Mouse (Mus musculus): ENCODE results near the gene Proz.

Proz gene

DNA sequence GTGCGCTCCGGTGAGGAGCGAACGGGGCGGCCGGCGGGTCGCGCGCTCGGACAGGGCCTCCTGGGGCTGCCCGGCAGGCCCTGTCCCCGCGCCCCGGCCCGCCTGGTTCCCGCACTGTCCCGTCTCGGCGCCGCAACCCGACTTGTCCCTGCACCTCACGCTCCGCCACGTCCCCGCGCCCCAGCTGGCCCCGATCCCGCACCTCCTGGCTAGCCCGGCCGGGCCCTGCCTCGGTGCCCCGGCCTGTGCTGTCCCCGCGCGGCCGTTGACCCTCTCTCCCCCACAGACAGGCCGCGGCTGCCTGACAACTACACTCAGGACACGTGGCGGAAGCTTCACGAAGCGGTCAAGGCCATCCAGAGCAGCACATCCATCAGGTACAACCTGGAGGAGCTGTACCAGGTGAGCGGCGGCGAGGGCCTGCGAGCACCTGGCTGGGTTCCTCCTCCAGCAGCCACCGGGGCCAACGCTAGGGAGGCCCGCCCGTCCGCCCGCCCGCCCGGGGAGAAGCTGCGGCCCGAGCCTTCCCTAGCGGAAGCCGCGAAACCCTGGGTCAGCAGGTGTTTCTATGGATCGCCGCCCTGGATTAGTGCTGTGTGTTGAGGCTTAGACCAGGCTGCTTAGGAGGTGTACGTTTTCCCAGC lies 45.3 kb downstream of the Proz start:
- in situ Hi-C loops (cut with MboI; ENCODE audit: low sequenced_read_pairs), result no loop called here

DNA sequence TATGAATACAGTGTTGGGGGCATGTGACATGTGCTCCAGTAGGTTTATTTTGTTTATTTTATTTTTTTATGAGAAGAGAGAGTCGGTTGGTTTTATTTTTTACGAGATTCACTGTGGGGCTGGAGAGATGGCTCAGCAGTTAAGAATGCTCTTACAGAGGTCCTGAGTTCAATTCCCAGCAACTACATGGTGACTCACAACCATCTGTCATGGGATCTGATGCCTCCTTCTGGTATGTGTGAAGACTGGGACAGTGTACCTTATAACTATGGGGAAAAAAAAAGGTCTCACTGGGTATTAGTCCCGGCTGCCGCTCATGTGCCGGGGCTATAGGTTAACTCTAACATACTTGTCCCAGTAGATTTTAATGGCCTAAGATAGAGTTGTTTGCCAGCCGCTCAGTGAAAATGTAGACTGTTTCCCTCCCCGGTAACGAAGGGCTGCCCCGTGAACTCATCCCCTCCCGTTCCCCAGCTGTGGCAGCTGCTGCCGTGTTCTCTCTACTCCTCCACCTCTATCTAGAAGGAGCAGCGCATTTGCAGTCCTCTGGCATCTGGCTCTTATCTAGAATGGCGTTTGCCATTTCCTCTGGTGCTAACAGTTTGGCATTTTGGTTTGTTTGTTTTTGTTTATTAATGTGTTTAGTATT lies 47.4 kb downstream of the Proz start:
- in situ Hi-C loops (cut with MboI; ENCODE audit: low sequenced_read_pairs), result no loop called here

DNA sequence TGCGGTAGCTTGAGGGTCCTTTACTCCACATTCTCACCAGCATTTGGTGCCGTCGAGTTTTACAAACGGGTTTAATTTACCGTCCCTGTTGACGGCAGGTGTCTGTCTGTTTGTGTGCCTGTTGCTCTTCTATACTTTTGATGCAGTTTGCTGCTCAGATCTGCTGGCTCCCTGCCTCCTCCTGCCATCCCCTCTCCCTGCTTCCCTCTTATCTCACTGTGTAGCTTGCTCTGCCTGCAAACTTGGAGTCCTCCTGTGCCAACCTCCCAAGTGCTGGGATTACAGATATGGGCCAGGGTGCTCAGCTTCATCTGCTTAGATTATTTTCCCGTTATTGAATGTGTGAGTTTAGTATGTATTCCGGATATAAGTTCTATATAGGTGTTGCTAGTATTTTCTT lies 48.3 kb downstream of the Proz start:
- in situ Hi-C loops (cut with MboI; ENCODE audit: low sequenced_read_pairs), result no loop called here

DNA sequence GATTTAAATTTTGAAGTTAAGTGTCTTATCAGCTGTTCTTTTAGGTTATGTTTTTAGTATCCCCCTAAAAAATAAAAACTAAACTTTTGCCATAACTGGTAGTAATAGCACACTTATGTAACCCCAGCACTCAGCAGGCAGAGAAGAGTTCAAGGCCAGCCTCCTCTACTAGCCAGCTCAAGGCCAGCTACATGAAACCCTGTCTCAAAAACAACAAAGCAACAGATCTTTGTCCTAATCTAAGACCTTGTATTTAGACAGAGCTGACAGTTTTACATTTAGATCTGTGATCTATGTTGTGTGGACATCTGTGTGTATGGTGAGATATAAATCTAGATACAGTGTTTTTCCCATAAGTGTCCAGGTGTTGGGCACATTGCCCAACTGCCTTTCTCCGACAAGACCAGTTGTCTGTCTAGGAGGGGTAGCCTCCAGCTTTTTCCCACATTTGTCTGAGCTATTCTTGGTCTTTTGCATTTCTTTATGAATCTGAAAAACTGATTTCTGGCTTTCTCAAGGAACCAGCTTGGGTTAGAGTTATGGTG lies 48.8 kb downstream of the Proz start:
- in situ Hi-C loops (cut with MboI; ENCODE audit: low sequenced_read_pairs), result no loop called here

DNA sequence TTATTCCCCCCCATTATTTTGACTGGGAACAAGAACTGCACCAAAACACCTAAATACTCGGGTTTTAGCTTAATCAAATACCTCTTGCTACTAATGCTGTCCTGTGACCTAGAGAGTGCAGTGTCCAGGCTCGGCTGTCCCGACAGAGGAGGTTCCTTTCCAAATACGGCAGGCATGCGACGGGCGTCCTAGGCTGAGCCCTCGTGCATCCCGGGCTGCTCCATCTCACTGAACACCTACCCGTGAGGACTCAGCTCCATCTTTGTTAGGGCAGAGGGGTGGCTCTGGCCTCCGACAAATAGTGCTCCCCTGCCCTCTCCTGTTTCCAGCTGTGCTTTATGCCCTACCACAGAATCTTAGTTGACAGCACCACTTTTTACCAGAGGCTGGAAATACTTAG lies 51.2 kb downstream of the Proz start:
- in situ Hi-C loops (cut with MboI; ENCODE audit: low sequenced_read_pairs), result no loop called here

DNA sequence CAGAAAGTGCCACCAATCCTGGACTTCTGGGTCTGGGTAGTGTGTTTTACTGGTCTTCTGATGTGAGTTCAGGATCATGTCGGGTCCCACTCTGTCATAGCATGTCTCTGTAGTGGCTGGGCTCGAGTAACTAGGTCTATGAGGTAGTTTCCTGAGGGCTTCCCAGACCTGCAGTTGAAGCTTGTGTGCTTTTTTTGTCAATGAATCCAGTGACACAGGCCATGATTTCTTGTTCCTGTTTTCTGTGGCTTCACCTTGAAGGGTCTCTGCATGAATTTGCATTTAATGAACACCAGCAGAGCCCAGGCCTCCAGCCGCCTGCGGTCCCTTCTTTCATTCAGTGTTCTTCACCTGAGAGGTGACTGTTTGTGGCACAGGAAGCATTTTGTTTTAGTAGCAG lies 52.5 kb downstream of the Proz start:
- in situ Hi-C loops (cut with MboI; ENCODE audit: low sequenced_read_pairs), result no loop called here

DNA sequence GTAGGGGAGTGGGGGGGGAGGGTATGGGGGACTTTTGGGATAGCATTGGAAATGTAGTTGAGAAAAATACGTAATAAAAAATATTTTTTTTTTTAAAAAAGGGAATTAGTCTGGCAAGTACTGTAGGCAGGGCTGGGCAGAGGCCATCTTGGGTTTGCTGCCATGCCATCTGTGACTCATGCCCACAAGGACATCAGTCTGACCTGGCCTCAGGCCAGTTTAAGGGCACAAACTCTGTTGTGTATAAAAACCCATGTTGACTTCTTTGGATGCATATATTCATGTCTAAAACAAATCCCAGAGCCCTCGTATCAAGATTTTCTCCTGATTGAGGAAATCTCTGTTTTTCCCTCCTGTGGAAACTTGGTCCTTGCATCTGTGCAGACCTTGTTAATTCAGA lies 56.4 kb downstream of the Proz start:
- in situ Hi-C loops (cut with MboI; ENCODE audit: low sequenced_read_pairs), result no loop called here

DNA sequence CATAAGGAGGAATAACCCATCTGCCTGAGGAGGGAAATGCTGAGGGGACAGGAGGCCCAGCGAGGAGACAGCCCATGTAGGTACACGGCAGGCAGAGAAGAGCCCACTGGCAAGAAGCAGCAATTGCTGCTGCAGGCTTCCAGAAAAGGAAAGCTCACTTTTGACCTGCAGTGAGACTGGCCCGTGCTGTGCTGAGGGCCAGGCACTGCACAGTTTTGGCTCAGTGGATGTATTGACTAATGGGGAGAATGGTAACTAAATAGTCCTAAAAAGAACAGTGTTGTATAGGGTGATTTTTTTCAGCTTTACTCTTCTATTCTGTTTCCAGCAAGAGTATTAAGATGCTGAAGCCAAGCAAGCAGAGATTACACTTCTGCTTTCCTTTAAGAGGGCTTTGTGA lies 57.8 kb downstream of the Proz start:
- in situ Hi-C loops (cut with MboI; ENCODE audit: low sequenced_read_pairs), result no loop called here

DNA sequence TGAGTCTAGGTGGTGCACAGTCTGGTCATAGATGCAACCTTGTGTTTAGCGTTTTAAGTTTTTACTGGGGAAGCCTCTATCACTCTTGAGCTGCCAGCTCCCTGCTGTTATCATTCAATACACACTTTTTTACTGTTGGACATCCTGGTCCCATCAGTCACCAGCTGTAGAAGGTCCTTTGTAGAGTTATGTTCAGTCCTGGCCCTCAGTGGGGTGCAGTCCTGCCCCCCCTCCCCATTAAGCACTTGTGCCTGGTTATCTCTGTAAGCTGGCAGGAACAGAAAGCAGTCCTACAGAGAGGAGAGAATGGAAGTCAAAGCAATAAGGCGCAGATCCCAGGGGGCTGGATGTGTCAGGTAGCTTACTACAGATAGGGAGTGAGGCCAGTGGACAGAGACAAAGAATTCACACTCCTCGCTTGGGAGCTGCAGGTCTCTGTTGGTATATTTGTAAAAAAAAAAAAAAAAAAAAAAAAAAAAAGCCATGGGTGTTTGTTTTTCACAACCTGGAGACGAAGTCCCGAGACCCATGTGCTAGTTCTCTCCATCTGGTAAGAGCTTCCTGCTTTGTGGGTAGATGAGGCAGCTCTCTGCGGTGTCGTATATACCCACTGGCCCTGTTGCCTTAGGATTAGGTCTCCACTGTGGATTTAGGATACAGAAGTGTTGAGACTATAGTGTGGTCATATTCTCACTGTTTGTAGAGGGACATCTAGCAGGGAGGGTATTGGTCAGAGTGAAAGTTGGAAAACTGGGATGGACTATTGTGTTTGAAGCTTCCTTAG lies 60.4 kb downstream of the Proz start:
- in situ Hi-C loops (cut with MboI; ENCODE audit: low sequenced_read_pairs), result no loop called here

DNA sequence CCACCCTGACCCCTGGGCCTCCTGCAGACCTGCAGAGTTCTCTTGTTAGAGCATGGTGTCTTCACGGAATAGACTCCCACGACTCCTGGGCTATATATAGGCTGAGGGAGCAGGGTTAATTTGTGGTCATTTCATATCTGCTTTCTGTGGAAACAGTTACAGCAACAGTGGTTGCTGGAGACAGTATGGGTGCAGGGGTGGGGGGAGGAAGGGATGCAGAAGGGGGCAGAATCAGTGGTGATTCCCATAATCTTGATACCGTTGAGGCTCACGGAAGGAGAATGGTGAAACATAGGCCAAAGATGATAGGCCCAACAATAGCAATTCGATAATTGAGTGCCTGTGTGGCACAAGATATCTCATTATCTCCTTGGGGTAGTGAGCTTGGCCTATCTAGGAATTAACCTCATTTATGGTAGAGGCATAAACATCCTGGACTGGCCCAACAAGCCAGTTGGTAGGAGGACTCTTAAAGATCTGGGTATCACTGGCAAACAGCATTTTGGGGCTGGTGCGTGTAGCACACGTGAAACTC lies 62.2 kb downstream of the Proz start:
- in situ Hi-C loops (cut with MboI; ENCODE audit: low sequenced_read_pairs), result no loop called here

DNA sequence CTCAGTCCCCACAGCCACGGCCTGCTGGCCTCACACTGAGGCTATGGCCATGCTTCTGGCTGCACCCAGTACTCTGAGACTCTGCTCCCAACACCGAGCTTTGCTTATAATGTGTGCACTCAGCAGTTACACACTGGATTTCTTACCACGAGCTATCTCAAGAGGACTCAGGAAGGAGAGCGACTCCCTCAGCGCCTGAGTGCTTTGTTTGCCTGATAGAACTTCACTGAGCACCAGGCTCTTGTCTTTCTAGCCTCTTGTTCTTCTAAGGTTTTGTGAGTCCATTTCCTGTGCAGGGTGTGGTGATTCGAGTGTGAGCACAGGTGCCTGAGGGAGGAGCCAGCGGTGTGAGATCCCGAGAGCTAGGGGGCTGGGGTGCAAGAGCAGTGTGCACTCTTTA lies 64.2 kb downstream of the Proz start:
- in situ Hi-C loops (cut with MboI; ENCODE audit: low sequenced_read_pairs), result no loop called here

All from CH12F3 (cell line).